Mouse (Mus musculus): ENCODE results near the gene Mbd3l1. TPM values are rescaled to one million over a fixed set of nuclear protein-coding genes. Genes with fewer than 3 reads are reported as not detected.
A peak's percentile ranks its signal among the peaks of the same experiment; 100 is the strongest.

The Mbd3l1 gene
- polyA plus RNA-seq (2015; fragmentation: Nextera tagmentation; extraction: Ambion mirVana): not detected in 2 replicates

DNA sequence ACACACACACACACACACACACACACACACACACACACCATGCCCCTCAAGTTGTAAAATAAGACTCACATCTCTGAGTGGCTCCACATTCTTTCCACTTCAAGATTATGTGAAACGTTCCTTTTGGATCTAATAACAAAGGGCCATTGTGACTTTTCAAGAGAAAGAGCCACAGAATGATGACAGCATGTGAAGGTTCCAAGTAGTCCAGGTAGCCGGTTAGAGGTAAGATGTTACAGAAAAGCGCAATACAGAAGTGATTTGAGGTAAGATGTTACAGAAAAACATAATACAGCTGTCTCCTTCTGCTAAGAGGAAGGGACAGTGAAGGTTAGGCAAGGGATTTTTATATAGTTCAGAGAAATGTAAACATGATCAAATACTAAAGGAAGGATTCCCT lies at the start of gene Mbd3l1, which contains the start of gene Zfp558:
Gene Mbd3l1, plus strand, starts transcription at position 192 of the 400 bp plus-strand sequence.
Gene Zfp558, minus strand, starts transcription at position 101 of the 400 bp plus-strand sequence.
- Histone ChIP-seq H3K36me3 (no peaks in the 10 kb centered on the region), H3K4me1 (replicated peaks) (no peaks in the 10 kb centered on the region), H3K27ac (replicated peaks) (no peak within 1 kb of the TSS), H3K9me3 (no peaks in the 10 kb centered on the region), H3K4me2 (no peak within 1 kb of the TSS), H3K4me3 (no peak within 1 kb of the TSS), H3K9ac (no peak within 1 kb of the TSS), H3K27me3 (peaks cover 11% of the 10 kb centered on the region)
- no peak for ATAC-seq (ENCODE audit: low read depth)
- WGBS: 75% methylated on average over 3 of the region's 3 CpGs

DNA sequence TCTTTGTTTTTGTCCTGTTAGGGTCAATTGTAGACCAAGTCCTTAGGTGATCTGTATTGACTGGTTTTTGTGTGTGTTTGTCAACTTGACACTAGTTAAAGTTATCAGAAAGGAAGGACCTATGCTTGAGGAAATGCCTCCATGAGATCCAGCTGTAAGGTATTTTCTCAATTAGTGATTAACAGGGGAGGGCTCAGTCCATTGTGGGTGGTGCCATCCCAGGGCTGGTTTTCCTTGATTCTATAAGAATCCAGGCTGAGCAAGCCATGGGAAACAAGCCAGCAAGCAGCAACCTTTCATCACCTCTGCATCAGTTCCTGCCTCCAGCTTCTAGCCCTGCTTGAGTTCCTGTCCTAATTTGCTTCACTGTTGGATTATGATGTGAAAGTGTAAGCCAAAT lies 47.8 kb upstream of the Mbd3l1 start, which contains the start of gene Mbd3l2:
Gene Mbd3l2, plus strand, starts transcription at position 301 of the 400 bp plus-strand sequence.
- Histone ChIP-seq H3K9ac (no peak within 1 kb of the TSS), H3K9me3 (no peaks in the 10 kb centered on the region), H3K4me1 (replicated peaks) (no peaks in the 10 kb centered on the region), H3K4me2 (no peak within 1 kb of the TSS), H3K27ac (replicated peaks) (no peak within 1 kb of the TSS), H3K4me3 (no peak within 1 kb of the TSS), H3K27me3 (no peaks in the 10 kb centered on the region), H3K36me3 (no peaks in the 10 kb centered on the region)
- no peak for ATAC-seq (ENCODE audit: low read depth)

DNA sequence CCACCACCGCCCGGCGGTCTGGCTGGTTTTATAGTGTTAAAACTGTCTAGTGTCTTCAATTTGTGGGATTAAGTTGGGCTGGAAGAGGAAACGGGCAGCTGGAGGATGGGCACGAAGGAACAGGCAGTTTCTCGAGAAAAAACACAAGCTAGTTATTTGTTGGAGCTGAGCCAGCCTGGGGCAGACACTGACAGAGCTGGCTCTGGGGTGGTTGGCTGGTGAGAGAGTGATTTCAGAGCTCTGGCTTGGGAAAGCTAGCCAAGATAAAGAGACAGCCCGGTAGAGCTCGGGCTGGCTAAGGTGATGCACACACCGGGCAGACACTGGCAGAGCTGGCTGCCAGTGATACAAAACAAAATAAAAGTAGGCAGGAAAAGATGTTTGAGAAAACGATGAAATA lies 46.5 kb upstream of the Mbd3l1 start:
- Histone ChIP-seq H3K9me3 (no peaks in the 10 kb centered on the region), H3K27me3 (no peaks in the 10 kb centered on the region), H3K36me3 (no peaks in the 10 kb centered on the region), H3K4me3 (no peak overlapping the region), H3K9ac (no peak overlapping the region), H3K27ac (replicated peaks) (no peak overlapping the region), H3K4me1 (replicated peaks) (no peaks in the 10 kb centered on the region), H3K4me2 (no peak overlapping the region)
- 78% methylated on average over 10 of the region's 10 CpGs for WGBS
- ATAC-seq (ENCODE audit: low read depth): no peak

DNA sequence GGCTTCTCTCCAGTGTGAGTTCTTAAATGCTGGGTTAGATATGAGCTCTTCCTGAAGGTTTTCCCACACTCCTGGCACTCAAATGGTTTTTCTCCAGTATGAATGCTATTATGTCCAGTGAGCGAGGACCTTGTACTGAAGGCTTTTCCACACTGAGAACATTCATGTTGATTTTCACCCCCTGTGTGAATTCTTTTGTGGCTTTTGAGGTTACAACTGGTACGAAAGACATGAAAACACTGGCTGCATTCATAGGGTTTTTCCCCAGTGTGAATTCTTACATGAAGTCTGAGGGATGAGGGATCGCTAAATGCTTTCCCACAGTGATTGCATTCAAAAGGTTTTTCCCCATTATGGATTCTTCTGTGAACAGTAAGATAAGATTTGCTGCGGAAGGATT lies 21.6 kb upstream of the Mbd3l1 start:
- H3K4me2 ChIP-seq: no peak overlapping the region
- no peak overlapping the region for H3K9ac ChIP-seq
- no peak for ATAC-seq (ENCODE audit: low read depth)
- no peaks in the 10 kb centered on the region for H3K4me1 ChIP-seq (replicated peaks)
- no peak overlapping the region for H3K4me3 ChIP-seq
- no peaks in the 10 kb centered on the region for H3K27me3 ChIP-seq
- peaks cover 62% of the 10 kb centered on the region for H3K36me3 ChIP-seq
- 71% methylated on average over 4 of the region's 4 CpGs for WGBS
- H3K9me3 ChIP-seq: peaks cover 9% of the 10 kb centered on the region
- no peak overlapping the region for H3K27ac ChIP-seq (replicated peaks)

DNA sequence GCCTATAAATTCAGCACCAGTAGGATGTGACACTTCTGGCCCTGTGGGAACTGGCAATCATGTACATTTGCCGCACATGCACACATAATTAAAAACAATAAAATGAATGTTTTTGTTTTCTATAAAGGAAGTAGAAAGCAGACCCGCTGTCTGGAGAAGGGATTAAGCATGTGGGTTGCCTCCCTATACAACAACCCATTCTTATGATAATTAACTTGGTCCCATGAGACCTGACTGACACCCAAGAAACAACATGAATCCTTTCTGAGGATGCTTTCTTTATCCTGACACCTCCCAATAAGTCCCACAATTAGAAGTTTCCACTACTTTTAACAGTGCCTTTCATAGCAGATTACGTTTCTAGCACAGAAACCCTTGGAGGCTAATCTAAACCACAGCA lies 10.8 kb upstream of the Mbd3l1 start:
- no peak overlapping the region for H3K9ac ChIP-seq
- WGBS: 42% methylated on average over 3 of the region's 3 CpGs
- no peak overlapping the region for H3K27ac ChIP-seq (replicated peaks)
- no peak overlapping the region for H3K4me2 ChIP-seq
- peaks cover 11% of the 10 kb centered on the region for H3K4me1 ChIP-seq (replicated peaks)
- no peak overlapping the region for H3K4me3 ChIP-seq
- no peak for ATAC-seq (ENCODE audit: low read depth)
- peaks cover 67% of the 10 kb centered on the region for H3K36me3 ChIP-seq
- H3K9me3 ChIP-seq: peaks cover 4% of the 10 kb centered on the region; the same call in 1 of the 2 replicates
- no peaks in the 10 kb centered on the region for H3K27me3 ChIP-seq

DNA sequence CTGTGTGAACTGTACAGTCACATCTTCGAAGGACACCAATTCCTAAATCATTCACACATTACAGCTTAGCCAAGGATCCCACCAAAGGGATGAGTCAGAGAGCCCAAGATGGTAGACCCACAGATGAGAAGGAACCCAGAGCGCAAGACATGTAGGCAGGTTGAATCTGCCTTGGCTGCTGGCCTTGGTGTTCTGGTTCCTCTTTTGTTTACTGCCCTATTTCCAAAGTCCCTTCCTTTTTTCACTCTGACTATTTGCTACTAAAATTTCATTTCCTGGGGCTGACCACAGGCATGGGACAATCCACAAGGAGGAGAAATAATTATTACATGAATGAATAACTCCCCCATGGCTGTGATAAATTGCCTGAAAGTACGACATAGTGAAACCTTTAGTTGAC lies 10.2 kb upstream of the Mbd3l1 start:
- no peak overlapping the region for H3K27ac ChIP-seq (replicated peaks)
- H3K36me3 ChIP-seq: peaks cover 60% of the 10 kb centered on the region
- H3K4me1 ChIP-seq (replicated peaks): peaks cover 16% of the 10 kb centered on the region

DNA sequence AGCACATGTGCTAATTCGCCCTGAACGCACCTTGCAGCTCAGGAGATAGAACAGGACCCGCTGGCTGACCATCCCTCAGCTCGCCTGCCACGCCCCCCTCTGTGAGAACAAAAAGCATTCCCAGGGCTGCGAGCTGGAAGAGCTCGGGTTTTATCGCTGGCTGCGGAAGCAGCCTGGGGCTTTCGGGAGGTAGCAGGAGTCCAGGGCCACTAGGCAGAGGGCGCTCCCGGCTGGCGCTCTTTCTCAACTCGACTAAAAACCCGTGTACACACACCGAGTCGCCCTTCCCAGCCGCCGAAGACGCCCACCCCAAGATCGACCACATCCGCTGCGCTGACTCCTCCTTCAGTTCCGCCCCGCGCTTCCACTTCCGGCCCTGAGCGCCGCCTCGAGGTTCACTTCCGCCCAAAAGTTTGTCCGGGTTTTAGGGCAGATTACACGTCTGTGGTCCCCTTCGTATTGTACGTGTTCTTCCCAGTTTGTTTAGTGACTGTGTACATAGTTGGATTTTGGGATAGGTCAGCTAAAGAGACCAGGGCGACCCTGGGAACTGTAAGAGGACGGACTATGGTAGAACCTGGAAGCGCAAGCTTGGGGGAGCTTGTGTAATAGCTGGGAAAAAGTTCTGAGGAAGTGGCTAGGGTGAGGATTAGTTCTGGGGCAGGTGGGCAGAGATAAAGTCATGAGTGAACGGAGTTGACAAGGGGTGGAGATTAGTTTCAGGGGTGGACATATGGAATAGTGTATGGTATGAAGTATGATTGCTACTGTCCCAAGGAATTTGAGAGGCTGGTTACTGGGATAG lies 4.6 kb upstream of the Mbd3l1 start:
- Histone ChIP-seq H3K27ac (replicated peaks) (peak overlapping the region; percentile 94), H3K36me3 (peaks cover 9% of the 10 kb centered on the region), H3K27me3 (peaks cover 11% of the 10 kb centered on the region), H3K4me1 (replicated peaks) (peaks cover 5% of the 10 kb centered on the region), H3K9ac (peak overlapping the region; percentile 82), H3K4me2 (peak overlapping the region; percentile 73), H3K9me3 (no peaks in the 10 kb centered on the region), H3K4me3 (peak overlapping the region; percentile 64)
- 5% methylated on average over 39 of the region's 39 CpGs for WGBS
- ATAC-seq (ENCODE audit: low read depth): peak; percentile 98

More for the DNA sequence above, 10.2 kb upstream of the Mbd3l1 start:
- no peak for ATAC-seq (ENCODE audit: low read depth)
- WGBS: 86% methylated on average over 3 of the region's 3 CpGs
- Histone ChIP-seq H3K9me3 (peaks cover 4% of the 10 kb centered on the region; the same call in 1 of the 2 replicates), H3K27me3 (no peaks in the 10 kb centered on the region), H3K9ac (no peak overlapping the region), H3K4me2 (no peak overlapping the region), H3K4me3 (no peak overlapping the region)

DNA sequence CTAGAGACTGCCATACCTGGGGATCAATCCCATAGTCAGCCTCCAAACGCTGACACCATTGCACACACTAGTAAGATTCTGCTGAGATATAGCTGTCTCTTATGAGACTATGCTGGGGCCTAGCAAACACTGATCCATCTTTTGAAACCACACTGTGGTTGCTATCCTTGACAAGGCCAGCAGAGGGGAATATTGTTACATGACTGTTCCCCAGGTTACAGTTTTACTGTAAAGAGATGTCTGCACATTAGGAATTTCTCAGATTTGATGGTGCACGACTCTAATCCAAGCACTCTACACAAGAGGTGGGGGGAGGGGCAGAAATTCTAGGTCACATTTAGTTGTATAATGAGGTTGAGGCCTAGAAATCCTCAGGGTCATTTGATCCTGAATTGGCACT lies 29.9 kb downstream of the Mbd3l1 start:
- Histone ChIP-seq H3K4me1 (replicated peaks) (no peaks in the 10 kb centered on the region), H3K4me3 (no peak overlapping the region), H3K27me3 (no peaks in the 10 kb centered on the region), H3K9ac (no peak overlapping the region), H3K27ac (replicated peaks) (no peak overlapping the region), H3K36me3 (no peaks in the 10 kb centered on the region), H3K9me3 (no peaks in the 10 kb centered on the region), H3K4me2 (no peak overlapping the region)
- no peak for ATAC-seq (ENCODE audit: low read depth)
- WGBS: 55% methylated on average over 2 of the region's 2 CpGs

Small RNA genes within 50 kb of the gene (microRNA-seq; reads per million reads assigned to microRNA genes)
- gene Gm22854: not detected

Other genes starting within 250 kb of the Mbd3l1 start
- 138 and 142 TPM in 2 replicates for gene Chordc1, start 186.2 kb upstream of the Mbd3l1 start, polyA plus RNA-seq (2015; fragmentation: Nextera tagmentation; extraction: Ambion mirVana)
- gene Naalad2, start 75.4 kb upstream of the Mbd3l1 start, polyA plus RNA-seq (2015; fragmentation: Nextera tagmentation; extraction: Ambion mirVana): 1.5 and 2.7 TPM in 2 replicates
- not detected in 2 replicates for gene Ubtfl1, start 73.9 kb upstream of the Mbd3l1 start, polyA plus RNA-seq (2015; fragmentation: Nextera tagmentation; extraction: Ambion mirVana)
- 0.14 TPM in 1 of 2 replicates, not detected in the other for gene Mbd3l2, start 47.7 kb upstream of the Mbd3l1 start, polyA plus RNA-seq (2015; fragmentation: Nextera tagmentation; extraction: Ambion mirVana)
- 31.7 and 36.2 TPM in 2 replicates for gene Zfp558, start 91 bp upstream of the Mbd3l1 start, polyA plus RNA-seq (2015; fragmentation: Nextera tagmentation; extraction: Ambion mirVana)
- gene Muc16, start 196.2 kb downstream of the Mbd3l1 start, polyA plus RNA-seq (2015; fragmentation: Nextera tagmentation; extraction: Ambion mirVana): not detected in 2 replicates

Data from neural tube, embryonic 13.5 days (tissue).